Mouse (Mus musculus) heart, adult 2 months (tissue): ENCODE results near the gene Gm20696.

Experiments
- EP300 ChIP-seq: fragments of 200-500 bp; IDR thresholded peaks from 2 replicates; pipeline ENCODE4 v1.6.1; 2011; ENCODE audit warnings: low read depth, low read length, control low read depth; ENCODE audit not compliant: insufficient read depth
- POLR2A ChIP-seq: fragments of 200-500 bp; IDR thresholded peaks from 2 replicates; pipeline ENCODE4 v1.6.1; 2011; ENCODE audit warnings: mild to moderate bottlenecking, low read depth, low read length, control low read depth; ENCODE audit not compliant: insufficient read depth

DNA sequence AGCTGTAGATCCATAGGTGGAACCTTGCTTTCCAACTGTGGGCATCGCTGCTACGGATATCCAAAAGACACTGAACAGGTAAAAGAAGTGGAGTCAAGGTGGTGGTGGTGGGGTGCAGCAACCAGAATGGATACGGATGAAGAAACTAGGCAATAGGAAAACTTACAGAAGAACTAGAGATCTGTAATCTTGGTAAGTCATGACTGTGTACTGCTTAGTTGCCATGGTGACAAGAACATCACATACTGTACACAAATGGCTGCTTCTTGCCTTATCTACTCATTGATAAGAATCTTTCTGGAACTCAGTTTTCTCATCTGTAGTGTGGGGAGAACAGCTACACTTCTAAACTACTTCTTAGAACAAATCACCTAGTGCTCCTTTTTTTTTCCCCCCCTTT lies 446.1 kb downstream of the Gm20696 start:
- no peak for TF ChIP-seq POLR2A
- no peak for TF ChIP-seq EP300
